8 mouse cellular contexts compared by ENCODE assay signal in the genomic region with DNA sequence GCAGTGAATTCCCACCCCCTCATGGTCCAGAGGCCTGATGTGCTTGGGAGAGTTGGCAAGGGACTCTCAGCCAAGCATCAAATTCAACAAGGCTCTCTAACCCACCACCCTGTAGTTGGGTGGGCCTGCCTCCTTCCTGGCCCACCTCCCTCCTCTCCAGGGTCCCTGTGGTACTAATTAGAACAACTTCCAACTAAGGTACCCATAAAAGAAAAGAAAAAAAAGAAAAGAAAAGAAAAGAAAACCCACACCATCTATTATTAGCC. TPM values are rescaled to one million over a fixed set of nuclear protein-coding genes. Genes with fewer than 3 reads are reported as not detected.
A peak's percentile ranks its signal among the peaks of the same experiment; 100 is the strongest.
DNase-seq lines count a peak whose midpoint lies in the region; ATAC-seq and TF ChIP-seq lines count a peak whose summit lies in the region.

No protein-coding gene starts in this region.

- peaks cover 47% of the 10 kb centered on the region for H3K4me1 ChIP-seq in embryonic facial prominence, embryonic 12.5 days
- H3K4me1 ChIP-seq in intestine, embryonic 14.5 days (replicated peaks; ENCODE audit: control insufficient read depth, insufficient read depth, low read length): peaks cover 29% of the 10 kb centered on the region
- peaks cover 7% of the 10 kb centered on the region for H3K4me1 ChIP-seq in midbrain, postnatal 0 days (ENCODE audit: insufficient read depth, low read length)

- TF ChIP-seq CTCF in midbrain, postnatal 0 days (IDR thresholded peaks at IDR 0.05): no peak

- H3K4me3 ChIP-seq in embryonic facial prominence, embryonic 12.5 days: peak overlapping the region; percentile 77
- peak overlapping the region; percentile 51; the same call in 1 of the 2 replicates for H3K4me3 ChIP-seq in intestine, embryonic 14.5 days (ENCODE audit: low read depth, low read length)
- H3K4me3 ChIP-seq in midbrain, postnatal 0 days (ENCODE audit: low read depth, low read length): peak overlapping the region; percentile 87; the same call in 1 of the 2 replicates

- peak; percentile 10 for DNase-seq in kidney, adult 9 months
- DNase-seq in kidney, postnatal 10 days: no peak
- DNase-seq in intestine, embryonic 14.5 days (ENCODE audit: low spot score): no peak
- DNase-seq in midbrain, postnatal 0 days (ENCODE audit: low spot score): no peak
- no peak for DNase-seq in c-Kit-positive CD71-positive TER-119-positive erythroid progenitor cells, embryonic 14.5 days (ENCODE audit: low spot score)
- DNase-seq in frontal cortex, postnatal 25 days (ENCODE audit: low spot score in 2 of 2): no peak
- DNase-seq in adipocyte (ENCODE audit: low spot score): no peak

- H3K4me2 ChIP-seq in embryonic facial prominence, embryonic 12.5 days (replicated peaks): peak overlapping the region; percentile 75
- H3K4me2 ChIP-seq in intestine, embryonic 14.5 days (ENCODE audit: low read length): peak overlapping the region; percentile 70
- peak overlapping the region; percentile 88 for H3K4me2 ChIP-seq in midbrain, postnatal 0 days (ENCODE audit: low read depth, low read length, poor library complexity, severe bottlenecking)

- H3K9ac ChIP-seq in embryonic facial prominence, embryonic 12.5 days: peak overlapping the region; percentile 96; the same call in 1 of the 2 replicates
- peak overlapping the region; percentile 78 for H3K9ac ChIP-seq in intestine, embryonic 14.5 days (ENCODE audit: low read length)
- 0 out of 2 replicates have a peak overlapping the region, but pooled peaks have one; percentile 95 for H3K9ac ChIP-seq in midbrain, postnatal 0 days (replicated peaks; ENCODE audit: low read length, poor library complexity, severe bottlenecking)

- H3K27me3 ChIP-seq in embryonic facial prominence, embryonic 12.5 days: no peaks in the 10 kb centered on the region
- H3K27me3 ChIP-seq in intestine, embryonic 14.5 days (replicated peaks; ENCODE audit: control insufficient read depth, insufficient read depth, low read length): no peaks in the 10 kb centered on the region
- H3K27me3 ChIP-seq in midbrain, postnatal 0 days (ENCODE audit: insufficient read depth, low read length): no peaks in the 10 kb centered on the region

- peak overlapping the region; percentile 93 for H3K27ac ChIP-seq in embryonic facial prominence, embryonic 12.5 days
- peak overlapping the region; percentile 89 for H3K27ac ChIP-seq in intestine, embryonic 14.5 days (ENCODE audit: low read depth)
- H3K27ac ChIP-seq in midbrain, postnatal 0 days (ENCODE audit: low read depth, low read length): no peak overlapping the region

- no peaks in the 10 kb centered on the region for H3K9me3 ChIP-seq in embryonic facial prominence, embryonic 12.5 days
- no peaks in the 10 kb centered on the region for H3K9me3 ChIP-seq in intestine, embryonic 14.5 days (ENCODE audit: control insufficient read depth, low read length)
- no peaks in the 10 kb centered on the region for H3K9me3 ChIP-seq in midbrain, postnatal 0 days (ENCODE audit: low read length)

- no peaks in the 10 kb centered on the region for H3K36me3 ChIP-seq in embryonic facial prominence, embryonic 12.5 days
- H3K36me3 ChIP-seq in intestine, embryonic 14.5 days (ENCODE audit: control insufficient read depth, insufficient read depth, low read length): no peaks in the 10 kb centered on the region
- no peaks in the 10 kb centered on the region for H3K36me3 ChIP-seq in midbrain, postnatal 0 days (ENCODE audit: insufficient read depth, low read length)

- no peak for ATAC-seq in embryonic facial prominence, embryonic 12.5 days (ENCODE audit: insufficient number of reproducible peaks, insufficient read depth, low FRiP score, low TSS enrichment)
- no peak for ATAC-seq in intestine, embryonic 14.5 days (replicated peaks; ENCODE audit: low FRiP score, low TSS enrichment, low read depth)
- ATAC-seq in midbrain, postnatal 0 days (ENCODE audit: low FRiP score): no peak

RNA-seq across cellular contexts. Expression of gene Ptgfrn, which starts 0.7 kb away (rescaled TPM):
- polyA plus RNA-seq in embryonic facial prominence, embryonic 12.5 days (2016; fragmentation: Nextera tagmentation; extraction: Ambion mirVana): 5.4 and 6.3 TPM in 2 replicates
- polyA plus RNA-seq in intestine, embryonic 14.5 days (2014; fragmentation: Nextera tagmentation; extraction: Ambion mirVana): 8.4 and 8.8 TPM in 2 replicates
- 53.9 and 58.5 TPM in 2 replicates for total RNA-seq in midbrain, postnatal 0 days (2014; rRNA removed)
- 3.7 and 3.8 TPM in 2 replicates for polyA plus RNA-seq in midbrain, postnatal 0 days (2015; fragmentation: Nextera tagmentation; extraction: Ambion mirVana)
